Mouse (Mus musculus) c-Kit-positive CD71-positive TER-119-negative erythroid progenitor cells, embryonic 14.5 days (primary cell): Measurements from ENCODE around the gene Rras.

Source experiments
- DNase-seq: peaks from one replicate; pipeline ENCODE4 v3.0.0-alpha.2; 2013; ENCODE audit warnings: low read depth

The Rras gene

GRCm38 (mm10) chr7:45026256-45026655 lies 8.5 kb downstream of the Rras start:
- DNase-seq, result no peak

- no peak for DNase-seq
Observed at GRCm38 (mm10) chr7:45027761-45028160, 10.0 kb downstream of the Rras start.

- DNase-seq, result no peak
Observed at GRCm38 (mm10) chr7:45028351-45028750, 10.6 kb downstream of the Rras start.

- no peak for DNase-seq
Observed at GRCm38 (mm10) chr7:45029995-45030394, 12.2 kb downstream of the Rras start.

GRCm38 (mm10) chr7:45030857-45031256 lies 13.1 kb downstream of the Rras start:
- no peak for DNase-seq

GRCm38 (mm10) chr7:45033722-45034359 lies 16.1 kb downstream of the Rras start:
- no peak for DNase-seq

GRCm38 (mm10) chr7:45035631-45036030 lies 17.9 kb downstream of the Rras start:
- DNase-seq, result no peak

- no peak for DNase-seq
Observed at GRCm38 (mm10) chr7:45036702-45037101, 18.9 kb downstream of the Rras start.

GRCm38 (mm10) chr7:45037720-45038361 lies 20.1 kb downstream of the Rras start:
- DNase-seq, result peak; percentile 61

- DNase-seq, result no peak
Observed at GRCm38 (mm10) chr7:45038411-45038810, 20.6 kb downstream of the Rras start.

GRCm38 (mm10) chr7:45040851-45041250 lies 23.1 kb downstream of the Rras start:
- no peak for DNase-seq

- no peak for DNase-seq
Observed at GRCm38 (mm10) chr7:45043307-45043706, 25.5 kb downstream of the Rras start.

GRCm38 (mm10) chr7:45045741-45046140 lies 28.0 kb downstream of the Rras start:
- DNase-seq, result no peak

- DNase-seq, result no peak
Observed at GRCm38 (mm10) chr7:45046853-45047350, 29.1 kb downstream of the Rras start.

- DNase-seq, result no peak
Observed at GRCm38 (mm10) chr7:45047491-45047890, 29.7 kb downstream of the Rras start.

- DNase-seq, result no peak
Observed at GRCm38 (mm10) chr7:45048001-45048890, 30.5 kb downstream of the Rras start.

- DNase-seq, result no peak
Observed at GRCm38 (mm10) chr7:45048923-45049657, 31.3 kb downstream of the Rras start.

GRCm38 (mm10) chr7:45050945-45051600 lies 33.3 kb downstream of the Rras start:
- peak; percentile 76 for DNase-seq

- DNase-seq, result peak; percentile 19
Observed at GRCm38 (mm10) chr7:45051601-45051974, 33.8 kb downstream of the Rras start.

- DNase-seq, result peak; percentile 32
Observed at GRCm38 (mm10) chr7:45052181-45052861, 34.6 kb downstream of the Rras start.

GRCm38 (mm10) chr7:45052862-45053116 lies 35.0 kb downstream of the Rras start, which contains the start of gene Prr12:
Prr12 (minus strand) TSS chr7:45052881.
- DNase-seq, result no peak
